Mouse (Mus musculus) neural tube, embryonic 12.5 days (tissue): ENCODE results near the gene Fgl2. TPM values are rescaled to one million over a fixed set of nuclear protein-coding genes. Genes with fewer than 3 reads are reported as not detected.

Experiments
- ATAC-seq: fragments of 200-750 bp; cut with Nextera tagmentation; 2 replicates; pipeline ENCODE4 v1.8.0; 2017; ENCODE audit warnings: low read depth, mild to moderate bottlenecking, moderate TSS enrichment, moderate library complexity; ENCODE audit not compliant: low FRiP score
- H3K27ac ChIP-seq: fragments of 300-500 bp; sonication (generic); 2 replicates; pipeline ENCODE4 v1.5.1; 2016
- H3K27me3 ChIP-seq: fragments of 300-500 bp; sonication (generic); replicated peaks from 2 replicates; pipeline ENCODE4 v1.6.1; 2016; ENCODE audit warnings: mild to moderate bottlenecking
- H3K36me3 ChIP-seq: fragments of 300-500 bp; sonication (generic); 2 replicates; pipeline ENCODE4 v1.6.1; 2016; ENCODE audit warnings: mild to moderate bottlenecking
- H3K4me1 ChIP-seq: fragments of 300-500 bp; sonication (generic); 2 replicates; pipeline ENCODE4 v1.6.1; 2016
- H3K4me2 ChIP-seq: fragments of 300-500 bp; sonication (generic); replicated peaks from 2 replicates; pipeline ENCODE4 v1.6.1; 2016; ENCODE audit warnings: mild to moderate bottlenecking
- H3K4me3 ChIP-seq: fragments of 300-500 bp; sonication (generic); 2 replicates; pipeline ENCODE4 v1.5.1; 2016
- H3K9ac ChIP-seq: fragments of 300-500 bp; sonication (generic); 2 replicates; pipeline ENCODE4 v1.6.1; 2016; ENCODE audit warnings: mild to moderate bottlenecking
- H3K9me3 ChIP-seq: fragments of 300-500 bp; sonication (generic); 2 replicates; pipeline ENCODE4 v1.6.1; 2016; ENCODE audit warnings: mild to moderate bottlenecking
- WGBS: fragments of 180-500 bp; shearing (Covaris S2); methylation state at CpG from one replicate; pipeline ENCODE4 v1.1.7; 2016; 5-methylcytosine and 5-hydroxymethylcytosine counted together
- polyA plus RNA-seq: library from polyadenylated mRNA; unstranded; fragments of >200 nt; fragmentation: Nextera tagmentation; extraction: Ambion mirVana; gene quantifications from 2 replicates; pipeline ENCODE4 v1.2.1, GENCODE M21; 2016

Fgl2 gene
- polyA plus RNA-seq, 1 experiment from 2014 or later: 3.5 TPM

DNA sequence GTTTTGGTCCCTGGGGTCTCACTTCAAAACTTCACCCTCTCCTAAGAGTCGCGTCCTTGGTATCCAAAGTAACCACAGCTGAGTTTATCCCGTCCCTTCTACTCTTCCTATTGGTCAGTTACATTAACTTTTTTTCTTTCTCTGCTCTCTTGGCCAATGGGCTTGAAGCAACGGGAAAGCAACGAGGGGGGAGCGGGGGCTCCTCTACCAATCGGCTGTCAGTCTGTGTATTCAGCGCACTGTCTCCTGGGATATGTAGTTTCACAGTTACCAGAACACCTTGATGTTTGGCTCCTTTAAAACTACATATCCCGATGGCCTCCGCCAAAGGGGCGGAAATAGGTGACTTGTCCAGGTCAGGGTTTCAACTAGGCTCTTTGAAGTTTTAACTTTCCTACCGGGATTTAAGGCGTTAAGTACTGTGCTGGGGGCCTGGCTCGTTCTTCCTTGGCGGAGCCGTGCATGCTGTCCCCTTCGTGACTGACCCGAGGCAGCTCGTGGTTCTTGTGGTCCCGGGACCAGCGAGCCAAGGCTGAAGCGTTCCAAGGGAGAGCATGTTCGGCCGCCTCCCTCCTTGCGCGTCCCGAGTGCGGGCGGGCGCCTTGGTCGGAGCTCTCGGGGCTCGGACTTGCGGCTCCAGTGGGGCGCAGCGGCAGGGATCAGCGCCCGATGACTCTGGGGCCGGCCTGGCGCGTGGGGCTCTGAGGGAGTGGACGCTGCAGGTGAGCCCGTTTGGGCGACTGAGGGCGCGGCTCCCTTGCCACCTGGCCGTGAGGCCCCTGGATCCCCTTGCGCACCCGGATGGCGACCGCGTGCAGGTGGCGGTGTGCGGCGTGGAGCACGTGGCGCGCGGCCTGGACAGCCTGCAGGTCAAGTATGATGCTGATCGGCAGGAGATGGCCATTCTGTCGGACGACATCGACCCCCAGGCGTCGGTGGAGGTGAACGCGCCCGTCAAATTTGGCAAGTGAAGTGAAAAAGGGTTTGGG lies 52.5 kb downstream of the Fgl2 start, which contains the start of the genes Ccdc146 and Fam185a:
Gene Ccdc146 (minus strand): TSS at position 64 of the 989 bp plus-strand sequence.
Gene Fam185a (plus strand): TSS at position 345 of the 989 bp plus-strand sequence.
- Histone ChIP-seq H3K36me3 (no peaks in the 10 kb centered on the region), H3K27ac (no peak within 1 kb of the TSS), H3K4me2 (peak within 1 kb of the TSS; percentile 98), H3K4me1 (peaks cover 5% of the 10 kb centered on the region; the same call in 1 of the 2 replicates), H3K27me3 (no peaks in the 10 kb centered on the region), H3K9me3 (no peaks in the 10 kb centered on the region), H3K4me3 (peak within 1 kb of the TSS; percentile 77), H3K9ac (peak within 1 kb of the TSS; percentile 74)
- ATAC-seq: peak; percentile 100
- under 1% methylated on average over 68 of the region's 68 CpGs for WGBS

- no peak for ATAC-seq
- no peaks in the 10 kb centered on the region for H3K27me3 ChIP-seq
- H3K9ac ChIP-seq: no peak overlapping the region
- no peak overlapping the region for H3K27ac ChIP-seq
- WGBS: 95% methylated on average over 6 of the region's 6 CpGs
- no peak overlapping the region for H3K4me3 ChIP-seq
- H3K4me1 ChIP-seq: peaks cover 5% of the 10 kb centered on the region; the same call in 1 of the 2 replicates
- peak overlapping the region; percentile 98; the same call in 1 of the 2 replicates for H3K4me2 ChIP-seq
- H3K36me3 ChIP-seq: no peaks in the 10 kb centered on the region
- no peaks in the 10 kb centered on the region for H3K9me3 ChIP-seq
Measured at GRCm38 (mm10) chr5:21426666-21427065, 54.2 kb downstream of the Fgl2 start.

Other genes with a start within 250 kb of the Fgl2 start
- 3.1 TPM in 2 replicates for gene Gsap, start 186.4 kb upstream of the Fgl2 start, polyA plus RNA-seq
- 0.09 and 0.30 TPM in 2 replicates for gene Ccdc146, start 52.0 kb downstream of the Fgl2 start, polyA plus RNA-seq
- gene Fam185a, start 52.3 kb downstream of the Fgl2 start, polyA plus RNA-seq: 5.4 and 5.5 TPM in 2 replicates
- 13.5 and 14.0 TPM in 2 replicates for gene Lrrc17, start 170.9 kb downstream of the Fgl2 start, polyA plus RNA-seq